In the genomic region with DNA sequence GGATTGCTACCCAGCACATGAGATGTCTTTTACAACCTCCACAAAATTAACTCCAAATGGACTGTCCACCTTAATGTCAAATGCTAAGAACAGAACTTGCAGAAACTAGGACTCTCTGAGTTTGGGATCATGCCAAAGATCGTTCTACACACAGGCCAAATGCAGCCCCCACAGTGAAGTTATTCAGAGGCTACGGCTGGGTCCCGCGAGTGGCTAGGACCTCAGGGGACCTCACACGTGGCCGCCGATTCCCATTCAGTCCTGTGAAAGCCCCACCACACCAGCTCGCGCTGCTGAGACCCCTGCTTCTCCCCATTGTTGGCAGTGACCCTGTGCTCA, we compare ENCODE assay signal across 8 mouse cellular contexts. TPM values are rescaled to one million over a fixed set of nuclear protein-coding genes. Genes with fewer than 3 reads are reported as not detected.
A peak's percentile ranks its signal among the peaks of the same experiment; 100 is the strongest.
DNase-seq lines count a peak whose midpoint lies in the region; ATAC-seq and TF ChIP-seq lines count a peak whose summit lies in the region.
"Not testable (repeated sequence)": the region's sequence is repeated elsewhere in the genome, so short reads cannot be mapped to it uniquely, and the experiment has no call there.

No protein-coding gene starts in this region.

- not testable (repeated sequence) for TF ChIP-seq CTCF in C2C12 (IDR thresholded peaks at IDR 0.05; ENCODE audit: control insufficient read depth, insufficient read depth, insufficient read length)

- not testable (repeated sequence) for H3K9me3 ChIP-seq in heart, embryonic 12.5 days (replicated peaks); intestine, embryonic 16.5 days (ENCODE audit: control insufficient read depth, low read length); liver, embryonic 12.5 days (replicated peaks)
- H3K9me3 ChIP-seq in midbrain, embryonic 10.5 days (replicated peaks), result peaks cover 33% of the 10 kb centered on the region

- H3K27ac ChIP-seq in heart, embryonic 12.5 days (ENCODE audit: poor library complexity, severe bottlenecking), result peak overlapping the region; percentile 68; the same call in 1 of the 2 replicates
- H3K27ac ChIP-seq in intestine, embryonic 16.5 days (ENCODE audit: low read length), result peak overlapping the region; percentile 84
- not testable (repeated sequence) for H3K27ac ChIP-seq in liver, embryonic 12.5 days
- H3K27ac ChIP-seq in midbrain, embryonic 10.5 days (replicated peaks), result peak overlapping the region; percentile 92

- peak overlapping the region; percentile 71 for H3K9ac ChIP-seq in heart, embryonic 12.5 days
- H3K9ac ChIP-seq in intestine, embryonic 16.5 days (ENCODE audit: low read depth, low read length), result peak overlapping the region; percentile 79
- peak overlapping the region; percentile 84 for H3K9ac ChIP-seq in liver, embryonic 12.5 days

- H3ac ChIP-seq in C2C12 (ENCODE audit: control insufficient read depth, insufficient read length, low read depth), result peak overlapping the region; percentile 45

- not testable (repeated sequence) for H3K36me3 ChIP-seq in C2C12 (ENCODE audit: control insufficient read depth, insufficient read depth); heart, embryonic 12.5 days; intestine, embryonic 16.5 days (ENCODE audit: control insufficient read depth, insufficient read depth, low read length)
- H3K36me3 ChIP-seq in liver, embryonic 12.5 days, result peaks cover 21% of the 10 kb centered on the region
- H3K36me3 ChIP-seq in midbrain, embryonic 10.5 days, result peaks cover 40% of the 10 kb centered on the region

- not testable (repeated sequence) for H3K27me3 ChIP-seq in C2C12 (ENCODE audit: control insufficient read depth, insufficient read depth, insufficient read length); heart, embryonic 12.5 days (replicated peaks); intestine, embryonic 16.5 days (replicated peaks; ENCODE audit: control insufficient read depth, insufficient read depth, low read length); liver, embryonic 12.5 days (replicated peaks); midbrain, embryonic 10.5 days (ENCODE audit: low read depth, poor library complexity, severe bottlenecking)

- peaks cover 44% of the 10 kb centered on the region for H3K79me2 ChIP-seq in C2C12 (ENCODE audit: control insufficient read depth, insufficient read depth)

- peak; percentile 25 for ATAC-seq in erythroblast, adult 5-6 weeks (replicated peaks; ENCODE audit: low FRiP score, poor library complexity, severe bottlenecking)
- ATAC-seq in heart, embryonic 12.5 days (ENCODE audit: insufficient number of reproducible peaks, low FRiP score), result peak; percentile 31; the same call in 1 of the 2 replicates
- ATAC-seq in intestine, embryonic 16.5 days, result peak; percentile 34
- peak; percentile 22 for ATAC-seq in liver, embryonic 12.5 days

- WGBS in heart, embryonic 12.5 days, result 1% methylated on average over 9 of the region's 9 CpGs
- WGBS in intestine, embryonic 16.5 days, result under 1% methylated on average over 9 of the region's 9 CpGs
- whole genome bisulfite sequencing in liver, embryonic 12.5 days (ENCODE audit: insufficient replicate concordance), result 4% methylated on average over 9 of the region's 9 CpGs
- 2% methylated on average over 9 of the region's 9 CpGs for WGBS in midbrain, embryonic 10.5 days

- peak overlapping the region; percentile 81 for H3K4me2 ChIP-seq in heart, embryonic 12.5 days
- peak overlapping the region; percentile 73 for H3K4me2 ChIP-seq in intestine, embryonic 16.5 days (ENCODE audit: low read depth, low read length)
- peak overlapping the region; percentile 76 for H3K4me2 ChIP-seq in liver, embryonic 12.5 days

- peak overlapping the region; percentile 40 for H3K4me3 ChIP-seq in C2C12 (ENCODE audit: insufficient read depth, poor library complexity, severe bottlenecking)
- H3K4me3 ChIP-seq in heart, embryonic 12.5 days, result peak overlapping the region; percentile 64
- H3K4me3 ChIP-seq in intestine, embryonic 16.5 days (ENCODE audit: low read length), result peak overlapping the region; percentile 79
- peak overlapping the region; percentile 78 for H3K4me3 ChIP-seq in liver, embryonic 12.5 days
- peak overlapping the region; percentile 77 for H3K4me3 ChIP-seq in midbrain, embryonic 10.5 days

- peak; percentile 13 for DNase-seq in brain, adult 2 months (ENCODE audit: low read depth, low spot score)
- DNase-seq in midbrain, embryonic 10.5 days (ENCODE audit: low spot score), result not testable (repeated sequence)
- peak; percentile 41 for DNase-seq in retina, postnatal 1 day

- not testable (repeated sequence) for H3K4me1 ChIP-seq in heart, embryonic 12.5 days (replicated peaks); intestine, embryonic 16.5 days (ENCODE audit: control insufficient read depth, insufficient read depth, low read length)
- peaks cover 16% of the 10 kb centered on the region for H3K4me1 ChIP-seq in liver, embryonic 12.5 days
- H3K4me1 ChIP-seq in midbrain, embryonic 10.5 days, result peaks cover 15% of the 10 kb centered on the region

- H3K79me3 ChIP-seq in C2C12 (ENCODE audit: low read depth), result peaks cover 16% of the 10 kb centered on the region

RNA-seq across cellular contexts. Expression of gene A630089N07Rik, which starts 0.7 kb away (rescaled TPM):
- 1.2 TPM for polyA plus RNA-seq in C2C12 (2012; fragmentation: generic; extraction: Trizol)
- total RNA-seq in erythroblast, adult 5-6 weeks (2015; ENCODE audit: low replicate concordance), result 13.1 and 16.7 TPM in 2 replicates
- total RNA-seq in erythroblast, adult 5-6 weeks (2017; ENCODE audit: low replicate concordance), result 17.0 and 19.0 TPM in 2 replicates
- 13.4 and 15.9 TPM in 2 replicates for polyA plus RNA-seq in heart, embryonic 12.5 days (2016; fragmentation: Nextera tagmentation; extraction: Ambion mirVana)
- 12.4 and 13.4 TPM in 2 replicates for polyA plus RNA-seq in intestine, embryonic 16.5 days (2015; fragmentation: Nextera tagmentation; extraction: Ambion mirVana)
- 17.3 and 18.5 TPM in 2 replicates for polyA plus RNA-seq in liver, embryonic 12.5 days (2016; fragmentation: Nextera tagmentation; extraction: Ambion mirVana)
- 30.3 and 34.1 TPM in 2 replicates for polyA plus RNA-seq in midbrain, embryonic 10.5 days (2016; fragmentation: Nextera tagmentation; extraction: Ambion mirVana)
